Mouse (Mus musculus) urinary bladder, postnatal 36 days (tissue): Measurements from ENCODE around the gene Vmn1r179.
"Not testable (repeated sequence)": the region's sequence is repeated elsewhere in the genome, so short reads cannot be mapped to it uniquely, and the experiment has no call there.

Source experiments
- DNase-seq, 2 experiments: peaks; one replicate each; pipeline ENCODE4 v3.0.0; 2022; ENCODE audit warnings: low spot score in 2 of 2, mixed read lengths in 1 of 2

The Vmn1r179 gene

GRCm38 (mm10) chr7:23926678-23927077 lies at the start of gene Vmn1r179:
Vmn1r179 (plus strand) TSS chr7:23926978.
- DNase-seq: no peak

GRCm38 (mm10) chr7:23891709-23892108 lies 35.1 kb upstream of the Vmn1r179 start, which contains the start of gene Vmn1r178:
Vmn1r178 (plus strand) TSS chr7:23892009.
- no peak for DNase-seq

- DNase-seq: no peak
Observed at GRCm38 (mm10) chr7:23950332-23950731, 23.6 kb downstream of the Vmn1r179 start, which contains the start of gene Vmn1r180. Vmn1r180 (plus strand) TSS chr7:23950632.

- DNase-seq: peak in 1 of 2 experiments; percentile 7
Observed at GRCm38 (mm10) chr7:23968044-23968443, 41.3 kb downstream of the Vmn1r179 start.

GRCm38 (mm10) chr7:23974315-23974714 lies 47.5 kb downstream of the Vmn1r179 start, which contains the start of gene Vmn1r181:
Vmn1r181 (plus strand) TSS chr7:23974615.
- DNase-seq: not testable (repeated sequence)
